Mouse (Mus musculus) CD4-positive naive resting alpha-beta T cell, adult 57 days (primary cell): ENCODE measurements around the gene Raver1. TPM values are rescaled to one million over a fixed set of nuclear protein-coding genes. Genes with fewer than 3 reads are reported as not detected.

Source experiments
- total RNA-seq: library from RNA; stranded (reverse); gene quantifications from one replicate; pipeline ENCODE4 v1.2.4, GENCODE M21; 2023

The Raver1 gene
- total RNA-seq = 112 TPM

DNA sequence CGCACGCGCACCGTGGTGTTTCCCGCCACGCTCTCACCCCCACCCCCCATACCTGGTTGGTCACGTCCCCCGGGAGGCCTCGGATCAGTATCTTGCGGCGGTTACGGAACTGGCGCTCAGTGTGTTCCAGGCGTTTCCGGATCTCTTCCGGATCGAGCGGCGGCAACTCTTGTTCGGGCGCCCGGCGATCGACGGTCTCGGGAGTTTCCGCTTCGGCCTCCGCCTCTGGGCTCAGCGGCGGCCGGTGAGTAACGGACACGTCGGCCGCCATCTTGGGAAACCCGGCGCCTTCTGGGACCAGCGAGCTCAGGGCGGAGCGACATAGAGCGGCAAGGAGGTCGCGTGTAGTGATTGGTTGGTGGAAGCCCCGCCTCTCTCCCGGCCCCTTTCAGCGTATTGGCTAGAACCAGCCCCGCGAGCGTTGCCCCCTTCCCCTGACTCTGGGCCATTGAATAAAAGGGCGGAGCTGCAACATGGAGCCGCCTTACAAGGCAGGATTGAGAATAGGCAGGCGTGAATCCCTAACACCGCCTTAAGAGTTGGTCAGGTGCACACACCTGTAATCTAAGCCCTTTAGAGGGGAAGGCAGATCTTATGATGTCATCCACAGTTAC, at the start of gene Raver1, which contains the start of gene Gm38431:
Gene Raver1 (minus strand): TSS at position 302 of the 614 bp plus-strand sequence.
Gene Gm38431 (minus strand): TSS at position 291 of the 614 bp plus-strand sequence.

DNA sequence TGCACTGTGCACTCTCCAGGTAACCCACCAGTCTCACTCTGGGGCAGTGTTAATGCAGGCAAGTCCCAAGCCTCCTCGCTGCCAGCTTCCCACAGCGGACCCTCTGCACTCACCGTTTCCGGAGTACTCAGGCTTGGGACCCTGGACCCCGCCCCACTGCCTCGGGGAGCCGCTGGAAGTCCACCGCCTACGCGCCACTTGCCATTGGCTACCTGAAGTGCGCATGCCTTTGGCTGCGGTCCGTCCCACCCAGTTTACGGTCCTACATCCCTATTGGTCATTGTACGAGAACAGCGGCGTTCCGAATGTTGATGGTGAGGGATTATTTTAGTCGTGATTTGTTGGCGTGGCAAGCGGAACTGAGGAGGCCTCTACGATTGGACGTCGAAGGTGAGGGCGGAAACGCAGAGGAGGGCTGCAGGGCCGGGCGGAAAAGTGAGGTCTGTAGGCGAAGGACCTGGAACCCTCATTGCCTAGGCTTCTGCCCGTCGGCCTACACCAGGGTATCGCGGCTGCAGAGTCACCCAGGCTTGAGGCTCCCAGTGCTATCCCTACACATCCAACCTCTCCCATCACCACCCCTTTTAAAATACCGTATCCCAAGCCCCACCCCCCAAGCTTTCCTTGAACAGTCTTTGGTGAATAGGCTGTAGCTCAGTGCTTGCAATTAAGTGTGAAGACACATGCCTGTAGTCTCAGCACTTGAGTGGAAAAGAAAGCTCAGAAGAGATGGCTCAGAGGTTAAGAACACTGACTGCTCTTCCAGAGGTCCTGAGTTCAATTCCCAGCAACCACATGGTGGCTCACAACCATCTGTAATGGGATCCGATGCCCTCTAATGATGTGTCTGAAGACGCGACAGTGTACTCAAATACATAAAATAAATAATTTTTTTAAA, 39.5 kb upstream of the Raver1 start, which contains the start of gene Tyk2:
Gene Tyk2 (minus strand): TSS at position 185 of the 898 bp plus-strand sequence.

DNA sequence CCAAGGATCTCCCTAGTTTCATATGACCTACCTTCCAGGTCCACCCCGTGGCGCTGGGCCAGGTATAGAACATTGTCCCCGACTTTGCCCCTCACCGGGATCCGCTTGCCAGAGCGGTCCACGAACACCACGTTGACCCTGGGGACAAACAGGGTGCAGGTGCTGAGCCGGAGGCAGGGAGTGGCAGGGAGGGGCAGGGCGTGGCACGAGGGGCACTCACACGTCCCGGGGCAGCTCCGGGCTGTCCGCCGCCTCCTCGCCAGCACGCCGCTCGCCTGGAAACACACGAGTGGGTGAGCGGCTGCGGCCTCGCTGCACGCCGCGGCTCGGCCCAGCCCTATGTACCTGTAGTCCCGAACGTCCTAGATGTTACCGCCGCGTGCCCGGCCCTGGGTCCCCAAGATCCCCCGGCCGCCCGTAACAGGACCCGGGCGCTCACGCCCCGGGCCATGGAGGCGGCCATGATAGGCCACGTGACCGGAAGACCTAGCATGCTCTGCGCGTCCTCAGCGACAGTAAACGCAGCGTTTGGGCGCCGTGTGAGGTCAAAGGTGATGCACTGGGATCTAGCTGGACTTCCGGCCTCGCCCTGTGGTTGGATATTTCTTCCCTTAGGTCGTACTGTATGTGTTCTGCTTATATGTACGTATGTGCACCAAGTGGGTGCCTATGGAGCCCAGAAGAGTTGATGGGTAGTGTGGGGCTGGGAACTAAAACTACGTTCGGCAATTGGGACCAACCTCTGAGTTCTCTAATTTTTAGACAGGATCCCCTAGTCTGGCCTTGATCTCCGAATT, 18.6 kb downstream of the Raver1 start, which contains the start of the genes Gm49373 and Fdx1l:
Gene Gm49373 (minus strand): TSS at position 53 of the 797 bp plus-strand sequence.
Gene Fdx1l (minus strand): TSS at position 571 of the 797 bp plus-strand sequence.

DNA sequence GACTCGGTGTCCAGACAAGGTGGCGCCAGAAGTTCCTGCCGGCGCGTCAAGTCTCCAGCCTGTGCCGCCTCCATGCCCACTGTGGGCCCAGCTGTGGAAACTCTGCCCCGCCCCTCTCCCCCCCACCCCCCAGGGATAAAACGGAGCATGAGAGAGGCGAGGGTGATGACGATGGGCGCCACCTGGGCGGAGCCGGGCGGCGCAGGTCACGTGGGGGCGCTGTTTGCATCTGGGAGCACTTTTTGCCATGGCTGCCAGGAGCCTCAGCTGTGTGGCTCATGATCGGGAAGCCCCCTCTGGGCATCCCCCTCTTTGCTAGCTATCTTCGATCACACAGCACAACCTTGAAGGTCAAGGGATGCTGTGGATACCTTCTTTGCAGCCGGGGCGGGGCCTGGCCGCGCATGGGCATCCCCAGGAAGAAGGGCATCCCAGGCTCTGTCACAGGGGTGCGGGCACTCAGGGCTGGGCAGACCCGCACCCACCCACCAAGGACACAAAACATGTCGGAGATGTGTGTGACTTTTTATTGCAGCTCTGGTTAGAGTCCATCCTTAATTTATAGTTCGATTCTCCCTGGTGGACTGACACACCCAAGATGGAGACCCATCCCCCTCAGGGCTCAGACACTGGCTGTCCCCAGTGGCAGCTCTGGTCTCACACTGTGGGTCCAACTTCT, 24.7 kb downstream of the Raver1 start, which contains the start of gene Zglp1:
Gene Zglp1 (minus strand): TSS at position 88 of the 679 bp plus-strand sequence.

DNA sequence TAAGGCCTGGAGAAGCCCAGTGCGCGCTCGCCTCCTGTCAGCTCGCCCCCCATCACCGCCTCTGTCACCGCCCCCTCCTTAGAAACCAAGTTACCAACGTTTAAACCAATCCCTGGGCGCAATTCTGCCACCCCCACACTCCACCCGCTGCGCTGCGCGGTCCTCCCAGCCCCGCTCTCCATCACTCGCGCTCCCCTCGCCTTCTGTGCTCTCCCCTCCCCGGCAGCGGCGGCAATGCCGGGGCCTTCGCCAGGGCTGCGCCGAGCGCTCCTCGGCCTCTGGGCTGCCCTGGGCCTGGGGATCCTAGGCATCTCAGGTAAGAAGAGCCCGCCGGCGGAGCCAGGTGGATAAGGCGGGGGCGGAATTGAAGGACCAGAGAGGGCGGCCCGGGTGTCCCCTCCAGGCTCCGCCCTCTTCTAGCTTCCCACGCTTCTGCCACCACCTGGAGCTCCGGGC, 59.9 kb downstream of the Raver1 start, which contains the start of gene Icam5:
Gene Icam5 (plus strand): TSS at position 178 of the 456 bp plus-strand sequence.

DNA sequence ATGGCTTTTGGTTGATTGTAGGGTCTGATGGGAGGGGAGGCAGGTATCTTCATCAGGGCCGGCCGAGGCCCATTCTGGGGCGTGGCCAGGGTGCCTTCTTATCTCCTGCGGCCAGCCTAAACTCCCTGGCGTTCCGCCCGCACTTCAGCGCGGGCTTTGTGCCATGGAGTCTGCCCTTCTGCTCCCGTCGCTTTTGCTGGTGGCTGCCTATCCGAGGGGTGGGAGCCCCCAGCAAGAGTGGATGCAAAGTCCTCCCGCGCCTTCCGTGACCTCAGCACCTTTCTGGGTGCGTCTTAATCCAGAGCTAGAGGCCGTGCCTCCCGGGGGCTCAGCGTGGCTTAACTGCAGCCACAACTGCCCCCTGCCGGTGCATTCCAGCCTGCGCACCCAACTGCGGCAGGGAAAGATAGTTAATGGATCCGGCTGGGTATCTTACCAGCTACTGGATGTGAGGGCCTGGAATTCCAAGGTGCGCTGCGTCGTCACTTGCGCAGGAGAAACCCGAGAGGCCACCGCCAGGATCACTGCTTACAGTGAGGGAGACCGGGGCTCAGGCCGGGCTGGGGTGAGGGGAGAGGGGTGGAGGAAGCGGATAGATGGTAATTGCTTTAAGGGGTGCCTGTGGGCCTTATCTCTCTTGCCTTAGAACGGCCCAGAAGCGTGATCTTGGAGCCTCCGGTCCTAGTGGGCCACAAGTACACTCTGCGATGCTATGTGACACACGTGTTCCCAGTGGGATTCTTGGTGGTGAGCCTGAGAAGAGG, 62.3 kb downstream of the Raver1 start, which contains the start of gene Icam4:
Gene Icam4 (plus strand): TSS at position 83 of the 764 bp plus-strand sequence.

Other genes starting within 250 kb of the Raver1 start
- gene A230050P20Rik, start 223.4 kb downstream of the Raver1 start, total RNA-seq = 51.6 TPM
- gene Angptl6, start 212.3 kb downstream of the Raver1 start, total RNA-seq = 2.5 TPM
- 87.1 TPM for gene Ppan, start 203.8 kb downstream of the Raver1 start, total RNA-seq
- gene Eif3g, start 193.4 kb downstream of the Raver1 start, total RNA-seq = 188 TPM
- gene Dnmt1, start 132.1 kb downstream of the Raver1 start, total RNA-seq = 82.3 TPM
- 4.7 TPM for gene S1pr2, start 115.2 kb downstream of the Raver1 start, total RNA-seq
- 53.2 TPM for gene Mrpl4, start 89.3 kb downstream of the Raver1 start, total RNA-seq
- gene Icam1, start 76.0 kb downstream of the Raver1 start, total RNA-seq = 19.5 TPM
- gene Icam4, start 62.6 kb downstream of the Raver1 start, total RNA-seq = not detected
- 0.18 TPM for gene Icam5, start 59.9 kb downstream of the Raver1 start, total RNA-seq
- gene Zglp1, start 24.9 kb downstream of the Raver1 start, total RNA-seq = not detected
- gene Gm49373, start 18.9 kb downstream of the Raver1 start, total RNA-seq = 0.83 TPM
- 27.6 TPM for gene Fdx1l, start 18.4 kb downstream of the Raver1 start, total RNA-seq
- gene Gm38431, start within 50 bp of the Raver1 start, total RNA-seq = 9.4 TPM
- 50.3 TPM for gene Tyk2, start 39.2 kb upstream of the Raver1 start, total RNA-seq
- gene Cdc37, start 58.0 kb upstream of the Raver1 start, total RNA-seq = 131 TPM
- gene Pde4a, start 73.7 kb upstream of the Raver1 start, total RNA-seq = 1.6 TPM
- 37.3 TPM for gene Keap1, start 147.4 kb upstream of the Raver1 start, total RNA-seq
- 0.44 TPM for gene S1pr5, start 156.4 kb upstream of the Raver1 start, total RNA-seq
- 51.6 TPM for gene Atg4d, start 173.3 kb upstream of the Raver1 start, total RNA-seq
- gene Kri1, start 196.0 kb upstream of the Raver1 start, total RNA-seq = 172 TPM
- gene Cdkn2d, start 199.4 kb upstream of the Raver1 start, total RNA-seq = 47.6 TPM
- gene Ap1m2, start 220.3 kb upstream of the Raver1 start, total RNA-seq = 4.0 TPM
- gene Slc44a2, start 228.7 kb upstream of the Raver1 start, total RNA-seq = 379 TPM